Mouse (Mus musculus) MEL (cell line): ENCODE results near the gene Eif2b5. TPM values are rescaled to one million over a fixed set of nuclear protein-coding genes. Genes with fewer than 3 reads are reported as not detected.

Experiments used
- DNase-seq: peaks from one replicate; pipeline ENCODE4 v3.0.0; 2011; ENCODE audit warnings: low read depth, low spot score
- H3K27ac ChIP-seq: 2 replicates; pipeline ENCODE4 v1.5.1; 2012; ENCODE audit warnings: low read depth, mild to moderate bottlenecking, control low read depth, low read length, moderate library complexity; ENCODE audit not compliant: control insufficient read depth
- H3K27me3 ChIP-seq, 2 experiments: fragments of 150-350 bp in 1 of 2; sonication (generic) in 1 of 2; 2 replicates each; pipeline ENCODE4 v1.6.1; 2012; ENCODE audit warnings: low read length in 2 of 2, mild to moderate bottlenecking in 2 of 2, improper control_type of control experiment in 1 of 2, moderate library complexity in 1 of 2; ENCODE audit not compliant: insufficient read depth in 2 of 2, control insufficient read depth in 1 of 2
- H3K36me3 ChIP-seq, 2 experiments: 2 replicates each; pipeline ENCODE4 v1.6.1; 2012 to 2014; ENCODE audit warnings: low read length in 2 of 2, improper control_type of control experiment in 1 of 2, inconsistent platforms in 1 of 2, mild to moderate bottlenecking in 1 of 2; ENCODE audit not compliant: insufficient read depth in 2 of 2, control insufficient read depth in 1 of 2
- H3K4me1 ChIP-seq, 2 experiments: fragments of 150-350 bp in 1 of 2; sonication (generic) in 1 of 2; 2 replicates each; pipeline ENCODE4 v1.6.1; 2012; ENCODE audit warnings: low read length in 2 of 2, improper control_type of control experiment in 1 of 2, mild to moderate bottlenecking in 1 of 2; ENCODE audit not compliant: insufficient read depth in 2 of 2, control insufficient read depth in 1 of 2
- H3K4me3 ChIP-seq, 2 experiments: fragments of 150-350 bp in 1 of 2; sonication (generic) in 1 of 2; 2 replicates each; pipeline ENCODE4 v1.5.1; 2012; ENCODE audit warnings: low read depth in 2 of 2, low read length in 2 of 2, mild to moderate bottlenecking in 2 of 2, moderate library complexity in 2 of 2, control low read depth in 1 of 2, improper control_type of control experiment in 1 of 2; ENCODE audit not compliant: control insufficient read depth in 1 of 2, insufficient read depth in 1 of 2
- H3K79me2 ChIP-seq: 2 replicates; pipeline ENCODE4 v1.6.1; 2012; ENCODE audit warnings: mild to moderate bottlenecking, low read length, moderate library complexity; ENCODE audit not compliant: control insufficient read depth, poor library complexity, insufficient read depth
- H3K9ac ChIP-seq: 2 replicates; pipeline ENCODE4 v1.6.1; 2012; ENCODE audit warnings: low read depth, mild to moderate bottlenecking, control low read depth, low read length, moderate library complexity; ENCODE audit not compliant: control insufficient read depth, poor library complexity, severe bottlenecking
- H3K9me3 ChIP-seq: fragments of 150-350 bp; sonication (generic); replicated peaks from 2 replicates; pipeline ENCODE4 v1.6.1; 2012; ENCODE audit warnings: mild to moderate bottlenecking, low read length, improper control_type of control experiment, moderate library complexity; ENCODE audit not compliant: insufficient read depth
- CHD1 ChIP-seq: IDR thresholded peaks from 2 replicates; pipeline ENCODE4 v1.6.1; 2012; ENCODE audit warnings: low read depth, mild to moderate bottlenecking, inconsistent platforms, low read length, improper control_type of control experiment
- CHD2 ChIP-seq: IDR thresholded peaks from 2 replicates; pipeline ENCODE4 v1.6.1; 2011; ENCODE audit warnings: low read length, improper control_type of control experiment
- EP300 ChIP-seq, 2 experiments: IDR thresholded peaks; 2 replicates each; pipeline ENCODE4 v1.6.1; 2011; ENCODE audit warnings: improper control_type of control experiment in 2 of 2, low read length in 2 of 2, low read depth in 1 of 2, mild to moderate bottlenecking in 1 of 2
- GATA1 ChIP-seq: IDR thresholded peaks from 2 replicates; pipeline ENCODE4 v1.6.1; 2011; ENCODE audit warnings: low read depth, low read length, improper control_type of control experiment
- JUND ChIP-seq: IDR thresholded peaks from 2 replicates; pipeline ENCODE4 v1.6.1; 2011; ENCODE audit warnings: low read depth, mild to moderate bottlenecking, improper control_type of control experiment, low read length
- KAT2A ChIP-seq: conservative IDR thresholded peaks from 2 replicates; pipeline ENCODE4 v1.6.1; 2012; ENCODE audit warnings: low read depth, low read length, improper control_type of control experiment, inconsistent platforms
- MAFK ChIP-seq: IDR thresholded peaks from 2 replicates; pipeline ENCODE4 v1.6.1; 2011; ENCODE audit warnings: low read depth, mild to moderate bottlenecking, low read length, improper control_type of control experiment, borderline replicate concordance
- MYB ChIP-seq: IDR thresholded peaks from 2 replicates; pipeline ENCODE4 v1.6.1; 2011; ENCODE audit warnings: mild to moderate bottlenecking, low read depth, low read length, improper control_type of control experiment
- MYC ChIP-seq: IDR thresholded peaks from 2 replicates; pipeline ENCODE4 v1.6.1; 2011; ENCODE audit warnings: low read depth, mild to moderate bottlenecking, low read length, improper control_type of control experiment, moderate library complexity
- NRF1 ChIP-seq: IDR thresholded peaks from 2 replicates; pipeline ENCODE4 v1.6.1; 2014; ENCODE audit warnings: low read depth, mild to moderate bottlenecking, inconsistent platforms, low read length, improper control_type of control experiment, moderate library complexity; ENCODE audit not compliant: poor library complexity, insufficient read depth, severe bottlenecking
- POLR2A ChIP-seq, 2 experiments: IDR thresholded peaks; 2 replicates each; pipeline ENCODE4 v1.6.1; 2011 to 2012; ENCODE audit warnings: low read length in 2 of 2, mild to moderate bottlenecking in 2 of 2, control low read depth in 1 of 2, improper control_type of control experiment in 1 of 2, low read depth in 1 of 2, moderate library complexity in 1 of 2; ENCODE audit not compliant: control insufficient read depth in 1 of 2, insufficient read depth in 1 of 2, poor library complexity in 1 of 2
- POLR2AphosphoS2 ChIP-seq: IDR thresholded peaks from 2 replicates; pipeline ENCODE4 v1.6.1; 2011; ENCODE audit warnings: low read length, improper control_type of control experiment
- POLR2AphosphoS5 ChIP-seq: IDR thresholded peaks from 2 replicates; pipeline ENCODE4 v1.6.1; 2012; ENCODE audit warnings: low read depth, borderline replicate concordance, mild to moderate bottlenecking, inconsistent platforms, low read length, moderate library complexity, mixed read lengths
- RAD21 ChIP-seq: IDR thresholded peaks from 2 replicates; pipeline ENCODE4 v1.6.1; 2011; ENCODE audit warnings: mild to moderate bottlenecking, low read depth, low read length, improper control_type of control experiment
- RCOR1 ChIP-seq: IDR thresholded peaks from 2 replicates; pipeline ENCODE4 v1.6.1; 2012; ENCODE audit warnings: low read depth, mild to moderate bottlenecking, inconsistent platforms, low read length, improper control_type of control experiment
- SIN3A ChIP-seq: IDR thresholded peaks from 2 replicates; pipeline ENCODE4 v1.6.1; 2012; ENCODE audit warnings: low read length, improper control_type of control experiment, inconsistent platforms
- SMC3 ChIP-seq: IDR thresholded peaks from 2 replicates; pipeline ENCODE4 v1.6.1; 2011; ENCODE audit warnings: low read depth, low read length, improper control_type of control experiment
- TAL1 ChIP-seq: IDR thresholded peaks from 2 replicates; pipeline ENCODE4 v1.6.1; 2012; ENCODE audit warnings: mild to moderate bottlenecking, inconsistent platforms, low read length, moderate library complexity, mixed read lengths
- TBP ChIP-seq: IDR thresholded peaks from 2 replicates; pipeline ENCODE4 v1.8.0; 2011; ENCODE audit warnings: low read depth, low read length, improper control_type of control experiment
- TCF12 ChIP-seq: IDR thresholded peaks from 2 replicates; pipeline ENCODE4 v1.6.1; 2014; ENCODE audit warnings: low read depth, mild to moderate bottlenecking, inconsistent platforms, low read length, improper control_type of control experiment, moderate library complexity
- USF2 ChIP-seq, 2 experiments: IDR thresholded peaks; 2 replicates each; pipeline ENCODE4 v1.6.1; 2011 to 2012; ENCODE audit warnings: improper control_type of control experiment in 2 of 2, low read length in 2 of 2, borderline replicate concordance in 1 of 2, inconsistent platforms in 1 of 2, low read depth in 1 of 2, mild to moderate bottlenecking in 1 of 2; ENCODE audit not compliant: insufficient read depth in 1 of 2
- polyA plus RNA-seq, 2 experiments: library from polyadenylated mRNA; stranded (reverse) in 1 of 2; unstranded in 1 of 2; fragments of >175 nt in 1 of 2; fragments of >200 nt in 1 of 2; gene quantifications; 2 replicates each; pipeline versions ENCODE4 v1.2.1 to v1.2.4; 2012; ENCODE audit warnings: low replicate concordance in 2 of 2, low read depth in 1 of 2; ENCODE audit not compliant: insufficient read length in 2 of 2, insufficient read depth in 1 of 2, missing spikeins in 1 of 2
- total RNA-seq: library from RNA; depleted of rRNA; stranded (reverse); fragments of 300-350 nt; gene quantifications from 2 replicates; pipeline ENCODE4 v1.2.3, GENCODE M21; 2012

Eif2b5 gene
- total and polyA plus RNA-seq, 3 experiments, result 91.1 to 131 (median 115) TPM

DNA sequence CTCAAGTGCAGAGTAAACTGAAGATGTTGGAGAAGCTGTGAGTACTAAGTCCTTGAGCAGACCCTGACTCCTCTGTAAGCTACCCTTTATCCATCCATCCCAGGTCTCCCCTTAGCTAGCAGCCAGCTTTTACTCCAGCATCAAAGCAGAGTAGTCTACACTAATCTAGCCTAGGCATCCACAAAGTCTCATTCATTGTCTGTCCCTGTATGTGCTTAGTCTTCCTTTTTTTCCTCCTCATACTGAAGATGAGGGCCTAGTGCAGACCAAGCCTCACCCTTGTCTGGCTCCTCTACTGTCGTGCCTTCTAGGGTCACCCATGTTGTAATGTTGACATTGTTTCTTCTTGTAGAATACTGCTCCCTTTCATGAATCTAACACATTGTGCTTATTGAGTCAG, 54.0 kb downstream of the Eif2b5 start:
- no peaks in the 10 kb centered on the region for H3K9me3 ChIP-seq
- H3K27ac ChIP-seq, result no peak overlapping the region
- H3K79me2 ChIP-seq, result peaks cover 13% of the 10 kb centered on the region
- TF ChIP-seq RCOR1 (no peak), SIN3A (no peak), TCF12 (no peak), MYC (no peak), SMC3 (no peak), CHD2 (no peak), NRF1 (no peak)
- DNase-seq, result no peak
- H3K36me3 ChIP-seq, result peaks cover 9 to 15% of the 10 kb centered on the region in 2 experiments
- peaks cover 0 to 6% of the 10 kb centered on the region in 2 experiments; a peak in 3 of 4 replicates for H3K4me1 ChIP-seq
- no peaks in the 10 kb centered on the region for H3K27me3 ChIP-seq
- no peak overlapping the region for H3K9ac ChIP-seq
- H3K4me3 ChIP-seq, result no peak overlapping the region

DNA sequence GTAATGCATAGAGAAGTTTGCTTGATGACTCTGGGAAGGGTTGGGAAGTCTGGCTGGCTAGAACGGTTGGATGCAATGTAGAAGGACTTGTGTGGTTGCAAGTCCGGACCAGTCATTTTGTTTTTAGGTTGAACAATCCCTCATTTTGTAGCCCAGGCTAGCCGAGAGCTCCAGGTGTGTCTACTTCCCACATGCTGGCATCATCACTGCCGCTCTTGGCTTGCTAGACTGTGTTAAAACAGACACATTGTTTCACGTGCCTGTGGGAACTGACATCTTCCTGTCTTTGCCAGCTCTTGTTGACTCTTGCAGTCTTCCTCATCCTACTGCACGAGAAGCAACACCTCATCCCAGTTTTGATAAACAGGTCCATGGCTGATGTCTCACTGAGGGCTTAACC, 56.4 kb downstream of the Eif2b5 start:
- Histone ChIP-seq H3K27me3 (no peaks in the 10 kb centered on the region), H3K27ac (no peak overlapping the region), H3K4me3 (no peak overlapping the region), H3K79me2 (0 out of 2 replicates have a peak, but pooled peaks cover under 1% of the 10 kb centered on the region), H3K9me3 (no peaks in the 10 kb centered on the region), H3K9ac (no peak overlapping the region), H3K36me3 (peaks cover 0 to 21% of the 10 kb centered on the region in 2 experiments; a peak in 2 of 4 replicates), H3K4me1 (no peaks in the 10 kb centered on the region)
- no peak for TF ChIP-seq KAT2A
- no peak for TF ChIP-seq MYC
- TF ChIP-seq CHD1, result no peak
- TF ChIP-seq POLR2AphosphoS2, result no peak
- no peak for TF ChIP-seq JUND
- TF ChIP-seq MYB, result no peak
- TF ChIP-seq RCOR1, result no peak
- no peak for TF ChIP-seq RAD21
- no peak for TF ChIP-seq POLR2AphosphoS5
- no peak for TF ChIP-seq USF2 (IDR thresholded peaks at IDR 0.05; ENCODE audit: borderline replicate concordance in 1 of 2, insufficient read depth in 1 of 2, low read depth in 1 of 2, low read length in 2 of 2)
- no peak for TF ChIP-seq CHD2
- no peak for TF ChIP-seq MAFK
- no peak for TF ChIP-seq EP300 (IDR thresholded peaks at IDR 0.05; ENCODE audit: low read depth in 1 of 2, low read length in 2 of 2)
- TF ChIP-seq GATA1, result no peak
- no peak for TF ChIP-seq TBP
- no peak for TF ChIP-seq TAL1
- no peak for TF ChIP-seq POLR2A (IDR thresholded peaks at IDR 0.05; ENCODE audit: control insufficient read depth in 1 of 2, insufficient read depth in 1 of 2, low read depth in 1 of 2, low read length in 2 of 2, poor library complexity in 1 of 2)
- DNase-seq, result no peak
